Mouse (Mus musculus): ENCODE measurements around the gene Unc13a.

Unc13a gene

DNA sequence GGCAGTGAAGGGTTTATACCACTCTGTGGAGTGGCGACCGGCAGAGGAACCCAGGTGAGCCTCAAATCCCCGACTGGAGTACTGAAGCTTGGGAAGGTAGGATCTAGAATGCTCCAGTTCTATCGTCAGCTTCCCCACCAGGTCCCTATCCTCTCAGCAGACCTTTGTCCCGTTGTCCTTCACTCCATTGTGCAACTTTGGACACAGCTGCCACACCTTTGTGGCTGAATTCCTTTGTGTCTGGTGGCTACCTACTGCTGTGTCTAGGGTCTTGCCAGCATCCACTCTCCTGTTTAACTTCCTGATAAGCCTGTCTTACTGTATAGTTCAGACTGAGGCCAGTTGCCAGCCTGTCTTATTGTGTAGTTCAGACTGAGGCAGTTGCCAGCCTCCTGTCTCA lies 59.4 kb downstream of the Unc13a start:
- DNase-seq = no peak

DNA sequence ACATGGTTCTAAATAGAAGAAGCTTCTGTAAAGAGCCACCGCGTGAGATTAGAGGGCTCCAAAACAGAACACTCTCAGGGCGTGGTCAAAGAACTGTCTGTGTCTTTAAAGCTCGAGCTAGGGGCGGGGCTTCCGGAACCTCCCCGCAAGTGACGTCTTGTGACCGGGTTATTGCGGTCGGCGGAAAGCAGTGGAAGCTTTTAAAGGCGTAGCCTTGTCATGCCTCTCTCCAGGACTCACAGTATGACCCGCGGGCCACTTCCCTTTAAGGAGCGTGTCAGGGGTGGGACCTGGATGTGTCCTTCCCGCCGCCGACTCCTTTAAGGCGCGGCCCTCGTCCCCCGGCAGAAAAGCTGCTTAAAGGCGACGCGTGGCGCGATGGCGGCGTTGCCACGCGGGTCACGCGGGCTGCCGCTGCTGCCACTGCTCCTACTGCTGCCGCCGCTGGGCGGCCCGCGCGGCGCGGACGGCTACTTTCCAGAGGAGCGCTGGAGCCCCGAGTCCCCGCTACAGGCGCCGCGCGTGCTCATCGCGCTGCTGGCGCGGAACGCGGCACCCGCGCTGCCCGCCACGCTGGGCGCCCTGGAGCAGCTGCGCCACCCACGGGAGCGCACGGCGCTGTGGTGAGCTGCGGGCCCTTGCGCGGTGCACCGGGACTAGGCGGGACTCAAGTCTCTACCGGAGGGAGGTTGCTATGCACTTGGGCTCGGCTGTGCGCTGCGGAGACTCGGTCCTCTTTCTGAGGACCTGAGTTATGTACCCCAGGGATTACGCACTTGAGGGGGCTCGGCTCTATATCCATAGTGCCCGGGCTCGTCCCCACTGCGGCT lies 60.5 kb downstream of the Unc13a start, which contains the start of gene Colgalt1:
Gene Colgalt1 (plus strand): TSS at position 177 of the 830 bp plus-strand sequence.
- peak; percentile 99 for DNase-seq

DNA sequence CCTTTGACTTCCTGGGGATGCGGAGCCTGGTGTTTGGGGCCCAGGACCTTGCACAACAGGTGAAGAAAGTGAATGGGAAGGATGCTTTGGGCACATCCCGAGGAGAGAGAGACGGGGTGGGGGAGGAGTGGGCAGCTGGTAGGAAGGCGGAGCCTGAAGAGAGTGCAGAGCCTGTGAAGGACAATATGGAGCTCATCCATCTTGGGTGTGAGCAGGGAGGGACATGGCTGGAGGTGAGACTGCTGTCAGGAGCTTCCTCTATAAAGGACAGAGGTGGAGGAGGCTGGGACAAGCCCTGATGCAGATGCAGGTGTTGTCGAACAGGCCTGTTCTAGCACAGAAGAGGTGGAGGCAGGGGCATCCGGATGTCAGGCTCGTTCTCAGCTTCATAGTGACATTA lies 67.5 kb downstream of the Unc13a start:
- DNase-seq = no peak

DNA sequence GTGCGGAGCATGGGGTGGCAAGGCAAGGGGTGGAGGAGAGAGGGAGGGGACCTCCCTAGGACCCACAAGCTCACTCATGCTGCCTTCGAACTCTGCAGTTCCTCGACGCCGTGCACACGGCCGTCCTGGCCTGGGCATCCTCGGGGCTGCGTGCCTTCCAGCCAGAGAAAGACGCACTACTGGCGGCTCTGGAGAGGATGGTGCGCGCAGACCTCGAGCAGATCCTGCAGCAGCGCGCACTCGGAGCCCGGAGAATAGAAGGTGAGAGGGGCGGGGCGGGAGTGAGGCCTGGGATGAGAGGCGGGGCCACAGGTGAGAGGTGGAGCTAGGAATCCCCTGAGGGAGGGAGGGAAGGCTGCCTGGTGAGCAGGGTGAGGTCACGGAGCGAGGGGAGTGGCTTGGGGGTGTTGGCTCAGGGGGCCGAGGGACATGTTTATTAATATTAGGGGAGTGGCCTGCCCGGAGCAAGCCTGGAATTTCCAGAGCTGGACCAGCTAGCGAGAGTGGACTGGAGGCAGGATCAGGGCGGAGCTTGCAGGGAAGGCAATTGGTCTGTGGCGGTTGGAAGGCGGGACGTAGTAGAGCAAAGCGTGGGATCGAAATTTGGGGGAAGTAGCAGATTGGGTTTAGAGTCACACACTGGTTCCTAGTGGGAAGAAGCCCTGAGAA lies 68.8 kb downstream of the Unc13a start:
- peak; percentile 41 for DNase-seq

DNA sequence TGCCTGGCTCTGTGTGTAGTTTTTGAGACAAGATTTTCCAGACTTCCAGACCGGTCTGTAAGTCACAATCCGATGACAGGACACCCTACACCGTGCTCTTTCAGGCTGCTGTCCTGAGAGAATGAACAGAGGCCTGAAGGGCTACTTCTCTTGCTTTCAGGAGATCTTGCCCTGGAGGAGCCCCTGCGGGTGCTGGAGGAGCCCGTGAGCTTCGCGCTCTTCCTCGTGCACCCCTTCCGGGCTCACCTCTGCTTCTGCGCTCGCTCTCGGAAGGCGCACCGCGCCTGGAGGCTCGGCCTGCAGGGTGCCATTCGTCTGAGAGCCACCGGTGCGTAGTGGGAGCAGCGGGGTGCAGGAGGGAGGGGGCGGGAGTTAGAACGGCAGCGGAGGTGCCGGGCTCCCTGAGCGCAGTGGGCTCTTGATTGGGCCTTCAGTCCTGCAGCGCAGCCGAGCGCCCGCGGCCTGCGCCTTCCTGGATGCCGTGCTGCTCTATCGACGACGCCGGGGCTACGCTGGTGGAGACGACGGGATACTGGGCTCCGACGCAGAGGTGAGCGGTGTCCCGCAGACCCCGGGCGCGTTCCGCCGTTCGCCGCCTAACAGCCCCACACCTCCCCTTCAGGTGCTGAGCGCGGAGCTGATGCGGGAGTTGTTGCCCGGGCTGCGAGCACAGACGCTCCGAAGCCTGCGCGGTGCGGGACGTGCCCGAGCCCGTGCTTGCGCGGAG lies 69.5 kb downstream of the Unc13a start:
- DNase-seq = no peak

DNA sequence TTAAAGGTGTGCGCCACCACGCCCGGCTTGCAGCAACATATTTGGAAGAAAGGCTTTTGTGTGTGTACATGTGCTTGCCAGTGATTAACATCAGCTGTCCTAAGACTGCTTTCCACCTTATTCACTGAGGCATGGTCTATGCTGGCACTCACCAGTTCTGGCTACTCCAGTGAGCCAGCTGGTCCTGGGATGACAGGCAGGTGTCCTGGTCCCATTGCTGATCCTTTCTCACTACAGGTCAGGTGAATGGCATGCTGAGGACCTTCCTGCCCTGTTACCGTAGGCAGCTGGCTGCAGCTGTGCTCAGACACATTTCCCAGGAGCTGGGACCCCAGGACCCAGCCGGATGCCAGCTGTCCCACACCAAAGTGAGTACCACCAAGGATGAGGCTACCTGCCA lies 72.7 kb downstream of the Unc13a start:
- no peak for DNase-seq

DNA sequence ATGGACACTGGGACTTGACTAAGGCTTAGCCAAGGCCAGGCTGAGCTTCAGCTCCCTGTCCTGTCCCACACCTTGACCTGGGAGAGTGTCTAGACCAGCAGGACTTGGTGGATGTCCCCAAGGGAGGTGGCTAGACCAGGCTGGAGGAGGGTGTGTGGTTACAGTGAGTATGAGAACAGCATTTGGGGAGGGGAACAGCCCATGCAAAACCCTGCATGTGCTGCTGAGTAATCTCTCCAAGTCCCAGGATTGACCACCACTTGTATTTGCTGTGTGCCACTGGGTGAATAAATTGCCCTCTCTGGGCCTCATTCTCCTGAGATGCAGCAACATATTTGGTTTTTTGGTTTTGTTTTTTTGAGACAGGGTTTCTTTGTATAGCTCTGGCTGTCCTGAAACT lies 73.2 kb downstream of the Unc13a start:
- no peak for DNase-seq

DNA sequence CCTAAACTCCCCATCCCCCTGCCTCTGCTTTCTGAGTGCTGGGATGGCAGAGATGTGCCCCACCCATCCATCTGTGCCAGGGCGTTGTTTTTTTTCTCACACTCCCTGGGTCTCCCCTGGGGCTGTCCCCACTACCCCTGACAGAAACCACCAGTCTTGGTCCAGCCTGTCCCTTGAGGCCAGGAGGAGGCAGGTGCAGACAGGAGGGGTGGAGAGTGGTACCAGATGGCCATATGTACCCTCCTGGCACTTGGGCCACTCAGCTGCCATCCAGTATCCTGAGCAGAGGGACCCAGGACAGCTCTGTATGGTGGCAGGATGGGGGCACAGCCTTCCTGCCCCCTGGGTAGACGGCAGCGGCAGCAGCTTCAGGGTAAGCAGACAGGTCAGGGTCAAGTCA lies 74.1 kb downstream of the Unc13a start, which contains the start of gene Fam129c:
Gene Fam129c (plus strand): TSS at position 198 of the 400 bp plus-strand sequence.
- no peak for DNase-seq

DNA sequence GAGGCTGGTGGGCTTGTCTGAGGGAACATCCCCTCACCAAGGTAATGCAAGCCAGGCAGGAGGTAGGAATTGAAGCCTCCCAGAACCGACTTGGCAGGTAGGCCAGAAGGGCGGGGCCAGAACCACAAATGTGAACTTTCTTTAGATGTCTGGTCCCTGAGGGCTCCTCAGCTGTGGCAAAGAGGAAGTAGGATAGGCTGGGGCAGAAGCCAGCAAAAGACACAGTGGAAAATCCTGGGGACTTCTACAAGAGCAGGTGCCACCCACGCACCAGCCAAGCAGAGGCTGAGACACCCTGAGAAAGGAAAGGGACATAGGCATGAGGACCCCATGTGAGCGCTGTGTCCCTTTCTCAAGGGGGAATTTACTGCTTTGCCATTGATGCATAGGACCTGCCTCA lies 74.8 kb downstream of the Unc13a start:
- no peak for DNase-seq

DNA sequence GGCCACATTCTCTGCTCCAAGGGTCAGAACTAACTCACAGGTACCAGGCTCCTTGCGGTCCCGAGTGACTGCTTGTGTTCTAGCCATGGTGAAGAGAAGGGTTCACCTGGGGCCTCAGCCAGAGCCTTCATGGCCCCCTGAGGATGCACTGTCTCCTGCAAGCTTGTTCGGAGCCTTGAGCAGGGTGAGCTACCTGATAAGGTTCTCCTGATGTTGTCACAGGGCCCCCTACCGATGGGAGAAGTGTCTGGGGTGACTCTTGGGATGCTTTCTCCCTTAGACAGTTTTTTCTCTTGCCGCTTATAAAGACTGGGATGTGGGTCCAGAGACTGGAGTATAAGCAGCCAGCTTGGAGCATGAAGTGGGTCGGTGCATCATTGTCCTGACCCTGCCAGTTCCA lies 75.2 kb downstream of the Unc13a start:
- no peak for DNase-seq

DNA sequence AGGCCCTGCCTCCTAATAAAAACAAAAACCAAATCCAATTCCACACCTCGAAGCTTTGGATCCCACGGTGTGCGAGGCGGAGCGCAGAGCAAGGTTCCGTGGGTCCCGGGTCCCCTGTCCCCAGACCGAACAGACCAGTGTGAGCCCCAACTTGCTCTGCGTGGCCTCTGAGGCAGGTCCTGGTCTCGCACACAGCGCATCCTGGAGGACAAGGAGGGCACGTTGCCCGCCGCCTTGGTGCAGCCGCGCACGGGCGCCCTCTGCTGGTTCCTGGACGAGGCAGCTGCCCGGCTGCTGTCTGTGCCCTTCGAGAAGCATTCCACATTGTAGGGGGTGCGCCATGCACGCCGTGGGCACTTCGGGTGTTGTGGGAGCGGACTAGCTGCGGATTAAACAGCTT lies 75.7 kb downstream of the Unc13a start:
- DNase-seq = peak; percentile 88

DNA sequence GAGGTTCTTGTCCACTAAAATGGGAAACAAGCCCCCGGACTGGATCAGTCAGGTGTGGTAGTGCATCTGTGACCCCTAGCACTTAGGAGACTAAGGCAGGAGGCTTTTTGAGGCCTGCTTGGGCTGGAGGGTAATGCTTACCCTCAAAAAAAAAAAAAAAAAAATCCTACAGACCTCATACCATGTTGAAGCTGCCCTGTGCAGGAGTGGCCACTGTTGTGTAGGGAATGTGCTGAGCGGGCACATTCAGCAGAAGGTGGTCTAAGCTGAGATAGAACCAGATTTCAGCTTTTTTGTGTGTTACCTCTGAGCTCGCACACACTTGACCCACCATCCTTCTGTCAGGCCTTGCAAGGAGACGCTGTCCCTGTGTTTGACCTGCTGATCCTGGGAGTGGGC lies 77.2 kb downstream of the Unc13a start:
- no peak for DNase-seq

DNA sequence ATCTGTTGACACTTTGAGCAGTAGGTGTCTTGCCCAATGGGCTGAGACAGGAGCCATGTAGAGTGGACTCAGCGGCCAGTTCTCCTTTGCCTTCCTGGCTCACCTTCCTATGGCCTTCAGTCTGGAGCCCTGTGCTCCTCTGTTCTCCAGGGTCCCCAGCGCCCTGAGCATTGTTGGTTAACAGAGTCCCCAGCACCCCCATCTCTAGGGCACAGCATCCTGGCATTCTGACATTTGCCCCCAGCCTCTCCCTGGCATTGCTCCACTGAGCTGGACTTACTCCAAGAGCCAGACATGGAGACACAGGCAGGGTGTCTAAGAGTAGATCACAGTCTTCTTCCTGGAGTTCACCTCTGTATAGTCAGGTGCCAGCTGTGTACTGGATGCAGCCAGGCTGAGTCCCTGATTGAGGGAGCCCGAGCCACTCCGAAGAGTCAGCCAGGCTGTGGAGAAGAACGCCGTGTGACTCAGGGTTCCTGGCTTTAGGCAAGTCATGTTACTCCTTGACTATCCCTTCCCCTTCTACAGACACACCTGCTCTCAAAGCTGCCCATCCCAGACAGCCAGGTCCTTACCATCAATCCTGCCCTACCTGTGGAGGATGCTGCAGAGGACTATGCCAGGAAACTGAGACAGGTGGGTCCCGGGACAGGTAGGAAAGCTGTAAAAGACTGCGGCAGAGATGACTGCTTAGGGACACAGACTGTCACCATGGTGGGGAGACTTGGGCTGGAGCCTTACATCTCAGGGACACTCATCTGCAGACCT lies 77.8 kb downstream of the Unc13a start:
- no peak for DNase-seq

DNA sequence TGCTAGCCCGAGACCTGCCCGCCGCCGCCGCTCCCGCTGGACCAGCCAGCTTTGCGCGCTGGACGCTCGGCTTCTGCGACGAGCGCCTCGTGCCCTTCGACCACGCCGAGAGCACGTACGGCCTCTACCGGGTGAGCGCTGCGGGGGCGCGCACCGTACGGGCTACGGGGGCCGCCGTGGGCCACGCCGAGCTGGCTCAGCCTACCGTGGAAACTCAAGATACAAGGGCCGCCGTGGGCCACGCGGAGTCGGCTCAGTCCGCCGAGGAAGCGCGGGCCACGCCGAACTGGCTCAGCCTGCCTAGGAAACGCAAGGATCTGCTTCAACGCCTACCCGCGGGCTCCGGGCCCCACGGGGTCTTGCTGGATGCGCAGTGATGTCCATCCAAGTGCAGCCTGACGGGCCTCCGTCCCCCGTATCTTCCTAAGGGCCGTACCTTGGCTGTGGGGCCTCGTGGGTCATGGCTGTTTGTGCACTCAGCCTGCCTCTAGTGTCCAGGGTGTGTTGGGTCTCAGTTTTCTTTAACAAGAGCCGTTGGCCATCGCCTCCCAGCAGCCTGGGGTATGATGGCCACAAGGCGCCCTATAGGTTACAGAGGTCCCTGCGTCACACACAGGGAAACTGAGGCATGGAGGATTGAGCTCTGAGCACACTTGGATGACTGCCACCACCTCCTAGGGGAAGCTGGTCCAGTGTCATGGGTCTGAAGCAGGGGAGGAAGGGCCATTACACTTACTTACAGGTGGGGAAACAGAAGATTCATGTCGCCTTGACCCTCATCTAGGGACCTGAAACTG lies 79.0 kb downstream of the Unc13a start:
- peak; percentile 92 for DNase-seq

DNA sequence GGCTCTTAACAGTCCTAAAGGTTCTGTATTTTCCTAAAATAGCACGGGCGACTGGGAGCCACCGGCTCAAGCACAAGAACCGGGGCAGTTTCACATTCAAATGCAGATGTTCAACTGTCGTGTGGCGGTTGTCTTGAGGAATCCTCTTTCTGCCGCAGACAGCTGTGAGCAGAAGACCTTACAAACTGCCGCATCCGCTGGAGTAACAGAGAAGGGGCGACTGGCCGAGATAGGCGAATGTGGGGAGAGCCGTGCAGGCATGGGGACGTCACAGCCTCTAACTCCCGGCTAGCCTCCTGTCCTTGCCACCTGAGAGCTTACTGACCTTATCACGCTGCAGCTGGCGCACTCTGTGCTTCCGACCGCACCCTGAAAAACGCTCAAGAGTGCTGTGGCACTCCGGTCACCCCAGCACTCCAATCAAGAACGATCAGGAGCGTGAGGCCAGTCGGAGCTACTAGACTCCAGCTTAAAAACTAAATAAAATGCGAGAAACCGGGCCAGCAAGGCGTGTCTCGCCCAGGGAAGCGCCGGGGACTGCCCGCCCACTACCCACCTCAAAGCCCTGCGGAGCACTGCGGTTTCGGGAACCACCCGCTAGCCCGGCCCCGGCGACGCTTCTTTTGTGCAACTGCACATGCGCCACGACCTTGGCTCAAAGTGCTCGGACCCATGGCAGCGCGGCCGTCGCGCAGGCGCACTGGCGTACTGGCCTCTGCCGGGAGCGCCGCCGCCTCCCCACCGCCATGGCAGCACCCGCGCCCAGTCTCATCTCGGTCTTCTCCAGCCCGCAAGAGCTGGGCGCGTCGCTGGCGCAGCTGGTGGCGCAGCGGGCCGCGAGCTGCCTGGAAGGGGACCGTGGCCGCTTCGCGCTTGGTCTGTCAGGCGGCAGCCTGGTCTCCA lies 79.8 kb downstream of the Unc13a start, which contains the start of gene Pgls:
Gene Pgls (plus strand): TSS at position 706 of the 903 bp plus-strand sequence.
- peak; percentile 97 for DNase-seq

DNA sequence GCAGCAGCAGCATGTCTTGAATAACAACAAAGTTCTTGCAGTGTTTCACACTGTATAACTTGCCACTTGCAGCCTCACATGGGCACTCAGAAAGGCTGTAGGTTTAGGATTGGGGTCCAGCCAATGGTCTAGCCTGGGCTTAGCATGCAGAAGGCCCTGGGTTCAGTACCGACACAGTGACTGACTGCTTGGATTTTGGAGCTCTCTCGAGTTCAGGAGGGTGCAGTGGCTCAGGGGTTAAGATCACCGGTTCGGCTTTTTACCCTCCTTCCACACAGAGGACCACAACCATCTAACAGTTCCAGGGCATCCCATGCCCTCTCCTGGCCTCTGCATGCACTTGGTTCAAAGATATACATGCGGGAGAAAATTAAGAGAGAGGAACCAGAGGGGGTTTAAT lies 80.5 kb downstream of the Unc13a start:
- no peak for DNase-seq

DNA sequence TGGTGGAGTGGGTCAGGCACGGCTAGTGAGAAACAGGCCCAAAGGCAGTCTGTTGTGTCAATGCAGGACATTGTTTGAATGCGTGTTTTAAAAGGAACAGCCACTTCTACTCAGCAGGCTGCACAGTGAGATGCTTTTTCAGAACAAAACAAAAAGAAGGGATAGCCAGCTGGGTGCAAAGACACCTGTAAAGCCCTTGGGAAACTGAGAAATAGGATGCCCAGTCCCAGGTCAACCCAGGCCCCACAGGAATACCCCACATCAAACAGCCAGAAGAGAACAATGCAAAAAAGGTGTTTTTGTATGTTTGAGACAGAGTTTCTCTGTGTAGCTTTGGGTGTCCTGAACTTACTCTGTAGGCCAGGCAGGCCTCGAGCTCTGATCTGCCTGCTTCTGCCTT lies 82.8 kb downstream of the Unc13a start:
- no peak for DNase-seq

DNA sequence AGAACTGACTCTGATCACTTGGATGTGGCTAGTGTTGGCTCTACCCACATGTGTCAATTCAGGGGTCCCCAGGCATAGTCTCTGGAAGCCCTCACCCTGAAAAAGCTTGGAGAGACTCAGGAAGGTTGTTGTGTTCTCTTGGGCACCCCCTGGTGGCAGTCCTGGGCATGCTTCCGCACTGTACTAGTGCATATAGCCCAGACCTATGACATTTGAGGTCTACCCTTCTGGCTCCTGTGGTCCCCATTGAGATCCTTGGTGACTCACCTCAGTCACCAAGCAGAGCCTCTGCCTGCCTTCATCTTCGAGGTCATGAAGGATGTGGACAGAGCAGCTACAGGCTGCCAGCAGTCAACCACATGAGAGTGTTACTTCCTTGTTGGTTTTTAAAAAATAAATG lies 84.7 kb downstream of the Unc13a start:
- no peak for DNase-seq

DNA sequence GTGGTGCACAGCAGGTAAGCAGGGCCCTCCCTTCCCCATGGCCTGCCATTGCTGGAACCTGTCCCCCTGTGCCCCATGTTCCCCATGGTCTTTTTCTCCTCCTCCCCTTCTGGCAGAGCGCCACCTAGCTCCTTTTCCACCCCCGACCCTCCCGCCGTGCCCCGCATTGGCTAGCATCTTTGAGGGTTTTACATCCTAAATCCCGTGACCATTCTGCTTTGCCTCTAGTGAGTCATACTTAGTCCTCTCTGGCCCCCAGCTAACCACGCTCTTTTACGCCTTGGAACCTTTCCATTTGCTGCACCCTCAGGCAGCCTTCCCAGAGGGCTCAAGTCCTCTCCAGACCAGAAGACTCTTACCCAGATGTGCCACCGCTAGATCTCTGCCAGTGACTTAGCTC lies 91.4 kb downstream of the Unc13a start:
- DNase-seq = no peak

DNA sequence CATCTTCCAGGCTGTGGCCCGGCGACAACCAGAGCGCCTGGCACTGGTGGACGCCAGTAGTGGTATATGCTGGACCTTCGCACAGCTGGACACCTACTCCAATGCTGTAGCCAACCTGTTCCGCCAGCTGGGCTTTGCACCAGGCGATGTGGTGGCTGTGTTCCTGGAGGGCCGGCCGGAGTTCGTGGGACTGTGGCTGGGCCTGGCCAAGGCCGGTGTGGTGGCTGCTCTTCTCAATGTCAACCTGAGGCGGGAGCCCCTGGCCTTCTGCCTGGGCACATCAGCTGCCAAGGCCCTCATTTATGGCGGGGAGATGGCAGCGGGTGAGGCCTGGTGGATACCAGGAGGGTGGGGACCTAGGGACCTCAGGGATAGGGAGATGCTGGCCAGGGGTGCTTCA lies 92.1 kb downstream of the Unc13a start:
- no peak for DNase-seq

DNA sequence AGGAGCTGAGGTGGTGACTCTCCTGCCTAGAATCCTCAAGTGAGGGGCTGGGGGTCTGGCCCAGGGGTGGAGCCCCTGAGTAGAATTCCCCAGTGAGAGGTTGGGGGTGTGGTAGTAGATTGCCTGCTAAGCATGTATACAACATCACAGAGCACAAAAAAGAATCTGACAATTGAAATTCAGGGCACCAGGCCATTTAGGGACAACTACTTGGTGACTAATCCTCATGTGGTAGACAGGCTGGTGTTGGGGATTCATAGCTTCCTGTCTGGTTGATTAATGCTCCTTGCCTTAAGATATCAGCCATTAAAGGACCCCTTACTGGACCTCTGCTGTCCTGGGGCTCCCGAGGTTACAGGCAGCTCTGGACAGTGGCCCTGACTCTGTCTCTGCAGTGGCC lies 92.5 kb downstream of the Unc13a start:
- DNase-seq = no peak
